Mouse (Mus musculus): ENCODE data around the gene Spon1.

GRCm38 (mm10) chr7:113765133-113765532 is 665 bp upstream of the Spon1 start:
- no peak for TF ChIP-seq CTCF (conservative IDR thresholded peaks at IDR 0.05; ENCODE audit: low read length)
- no peak for TF ChIP-seq POU5F1 (IDR thresholded peaks at IDR 0.05; ENCODE audit: borderline replicate concordance, low read length)

Data from E14TG2a.4 (cell line).